Mouse (Mus musculus): Measurements from ENCODE around the gene Ehd2. TPM values are rescaled to one million over a fixed set of nuclear protein-coding genes. Genes with fewer than 3 reads are reported as not detected.

The Ehd2 gene
- polyA plus RNA-seq, 1 experiment: 4.6 TPM

DNA sequence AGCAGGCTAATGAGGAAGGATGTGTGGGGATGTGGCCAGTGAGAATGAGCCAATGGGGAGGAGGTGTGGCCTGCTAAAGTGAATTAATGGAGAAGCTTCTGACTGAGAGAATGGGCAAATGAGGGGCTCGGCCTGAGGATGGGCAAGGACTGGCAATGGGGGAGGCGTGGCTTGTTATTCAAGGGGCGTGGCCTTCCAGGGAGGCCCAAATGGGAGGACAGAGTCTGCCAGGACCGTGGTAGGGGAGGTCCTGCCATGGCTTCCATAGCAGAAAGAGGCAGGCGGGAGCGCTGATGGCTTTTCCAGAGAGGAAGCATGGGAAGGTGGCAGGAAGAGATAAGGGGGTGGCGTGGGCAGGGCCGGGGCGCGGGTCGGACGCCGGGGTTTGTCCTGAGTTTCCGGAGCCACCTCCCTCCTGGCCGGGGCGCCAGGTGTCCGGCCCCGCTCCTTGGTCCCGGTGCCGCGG is 12.4 kb downstream of the Ehd2 start:
- peak overlapping the region; percentile 62 for H3K9ac ChIP-seq (ENCODE audit: low read depth, poor library complexity, severe bottlenecking)
- H3K4me1 ChIP-seq (ENCODE audit: control insufficient read depth, insufficient read depth, low read length): peaks cover 5% of the 10 kb centered on the region
- no peaks in the 10 kb centered on the region for H3K27me3 ChIP-seq (ENCODE audit: control insufficient read depth, insufficient read depth, low read length, poor library complexity, severe bottlenecking)
- H3K27ac ChIP-seq (ENCODE audit: insufficient read depth, low read length): no peak overlapping the region
- H3K36me3 ChIP-seq (ENCODE audit: control insufficient read depth, insufficient read depth, low read length, poor library complexity, severe bottlenecking): no peaks in the 10 kb centered on the region
- H3K9me3 ChIP-seq (replicated peaks; ENCODE audit: control insufficient read depth, insufficient read depth, low read length, poor library complexity, severe bottlenecking): no peaks in the 10 kb centered on the region
- TF ChIP-seq CTCF (IDR thresholded peaks at IDR 0.05; ENCODE audit: low read depth, low read length): no peak
- TF ChIP-seq POLR2A (IDR thresholded peaks at IDR 0.05; ENCODE audit: insufficient read depth, low read length): peak; percentile 18
- H3K4me3 ChIP-seq (ENCODE audit: low read depth, low read length): peak overlapping the region; percentile 55

DNA sequence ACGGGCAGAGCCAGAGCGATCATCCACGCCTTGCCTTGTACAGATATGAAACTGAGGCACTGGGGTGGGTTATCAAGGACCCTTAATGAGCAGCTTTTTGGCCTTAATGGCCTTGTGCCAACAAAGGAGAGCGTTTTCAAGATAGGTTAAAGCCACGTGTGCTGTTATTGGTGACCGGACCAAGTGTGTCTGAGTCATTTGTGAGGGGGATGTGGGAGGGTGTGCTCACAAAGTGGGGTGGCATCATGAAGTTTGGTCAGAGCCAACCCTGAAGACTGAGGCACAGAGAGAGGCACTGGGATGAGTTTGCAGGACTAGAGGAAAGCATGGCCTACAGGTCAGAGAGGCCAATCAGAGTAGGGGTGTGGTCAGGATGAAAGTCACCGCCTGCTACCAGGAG is 12.9 kb downstream of the Ehd2 start:
- H3K27ac ChIP-seq (ENCODE audit: insufficient read depth, low read length): no peak overlapping the region
- H3K4me3 ChIP-seq (ENCODE audit: low read depth, low read length): no peak overlapping the region

DNA sequence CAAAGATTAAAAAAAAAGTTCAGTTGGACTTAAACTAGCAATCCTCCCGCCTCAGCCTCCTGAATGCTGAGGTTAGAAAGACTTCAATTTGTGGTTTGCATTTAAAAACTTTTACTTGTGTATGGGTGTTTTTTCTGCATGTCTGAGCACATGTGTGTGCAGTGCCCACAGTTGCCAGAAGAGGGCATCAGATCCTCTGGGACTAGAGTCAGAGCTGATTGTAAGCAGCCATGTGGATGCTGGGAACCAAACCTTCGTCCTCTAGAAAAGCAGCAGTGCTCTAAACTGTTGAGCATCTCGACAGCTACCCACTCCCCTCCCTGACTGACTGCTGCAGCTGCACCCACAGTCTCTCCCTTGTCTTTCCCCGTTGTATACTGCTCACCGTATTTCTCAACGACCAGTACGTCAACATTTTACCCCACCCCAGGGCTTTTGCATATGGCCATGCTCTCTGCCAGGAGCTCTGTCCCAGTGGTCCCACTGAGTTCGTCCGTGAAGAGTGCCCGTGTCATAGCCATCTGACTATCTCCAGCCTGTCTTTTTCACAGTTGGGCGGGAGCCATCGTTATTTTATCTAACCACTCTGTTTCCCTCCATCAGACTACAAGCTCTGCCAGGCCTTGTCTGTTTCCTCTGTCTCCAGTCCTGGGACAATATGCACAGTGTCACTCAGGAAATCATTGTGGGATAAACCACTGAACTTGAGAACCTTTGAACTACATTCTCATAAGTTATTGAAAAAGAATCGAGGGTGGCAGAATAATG is 13.9 kb downstream of the Ehd2 start:
- H3K4me1 ChIP-seq (ENCODE audit: control insufficient read depth, insufficient read depth, low read length): peaks cover 5% of the 10 kb centered on the region
- no peaks in the 10 kb centered on the region for H3K27me3 ChIP-seq (ENCODE audit: control insufficient read depth, insufficient read depth, low read length, poor library complexity, severe bottlenecking)
- H3K9me3 ChIP-seq (replicated peaks; ENCODE audit: control insufficient read depth, insufficient read depth, low read length, poor library complexity, severe bottlenecking): no peaks in the 10 kb centered on the region
- TF ChIP-seq CTCF (IDR thresholded peaks at IDR 0.05; ENCODE audit: low read depth, low read length) (peak; percentile 70), POLR2A (IDR thresholded peaks at IDR 0.05; ENCODE audit: insufficient read depth, low read length) (no peak)
- no peak overlapping the region for H3K9ac ChIP-seq (ENCODE audit: low read depth, poor library complexity, severe bottlenecking)
- no peak overlapping the region for H3K27ac ChIP-seq (ENCODE audit: insufficient read depth, low read length)
- no peaks in the 10 kb centered on the region for H3K36me3 ChIP-seq (ENCODE audit: control insufficient read depth, insufficient read depth, low read length, poor library complexity, severe bottlenecking)
- H3K4me3 ChIP-seq (ENCODE audit: low read depth, low read length): no peak overlapping the region

More for the DNA sequence above, 12.9 kb downstream of the Ehd2 start:
- Histone ChIP-seq H3K4me1 (ENCODE audit: control insufficient read depth, insufficient read depth, low read length) (peaks cover 5% of the 10 kb centered on the region), H3K9ac (ENCODE audit: low read depth, poor library complexity, severe bottlenecking) (no peak overlapping the region), H3K9me3 (replicated peaks; ENCODE audit: control insufficient read depth, insufficient read depth, low read length, poor library complexity, severe bottlenecking) (no peaks in the 10 kb centered on the region), H3K36me3 (ENCODE audit: control insufficient read depth, insufficient read depth, low read length, poor library complexity, severe bottlenecking) (no peaks in the 10 kb centered on the region), H3K27me3 (ENCODE audit: control insufficient read depth, insufficient read depth, low read length, poor library complexity, severe bottlenecking) (no peaks in the 10 kb centered on the region)
- TF ChIP-seq POLR2A (IDR thresholded peaks at IDR 0.05; ENCODE audit: insufficient read depth, low read length) (no peak), CTCF (IDR thresholded peaks at IDR 0.05; ENCODE audit: low read depth, low read length) (no peak), EP300 (IDR thresholded peaks at IDR 0.05; ENCODE audit: insufficient read depth, low read depth, low read length) (no peak)

DNA sequence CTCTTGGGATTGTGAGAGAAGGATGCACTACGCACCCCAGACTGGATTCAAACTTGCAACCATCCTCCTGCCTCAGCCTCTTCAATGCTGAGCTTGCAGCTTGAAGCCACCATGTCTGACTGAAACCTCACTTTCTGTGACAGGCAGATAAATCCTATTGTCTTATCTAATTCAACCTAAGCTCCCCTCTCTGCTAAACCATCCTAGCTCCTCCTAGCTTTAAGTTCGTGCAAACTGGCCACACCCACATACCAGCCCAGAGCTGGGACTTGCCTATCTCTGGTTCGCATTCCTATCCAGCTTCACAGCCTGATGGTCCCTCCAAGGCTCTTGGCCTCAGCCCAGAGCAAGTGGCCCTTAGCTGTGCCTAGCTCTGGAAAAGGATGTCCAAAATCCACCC is 15.0 kb downstream of the Ehd2 start:
- Histone ChIP-seq H3K27me3 (ENCODE audit: control insufficient read depth, insufficient read depth, low read length, poor library complexity, severe bottlenecking) (no peaks in the 10 kb centered on the region), H3K4me1 (ENCODE audit: control insufficient read depth, insufficient read depth, low read length) (peaks cover 5% of the 10 kb centered on the region), H3K27ac (ENCODE audit: insufficient read depth, low read length) (no peak overlapping the region), H3K9ac (ENCODE audit: low read depth, poor library complexity, severe bottlenecking) (no peak overlapping the region), H3K36me3 (ENCODE audit: control insufficient read depth, insufficient read depth, low read length, poor library complexity, severe bottlenecking) (no peaks in the 10 kb centered on the region), H3K4me3 (ENCODE audit: low read depth, low read length) (no peak overlapping the region), H3K9me3 (replicated peaks; ENCODE audit: control insufficient read depth, insufficient read depth, low read length, poor library complexity, severe bottlenecking) (no peaks in the 10 kb centered on the region)
- TF ChIP-seq CTCF (IDR thresholded peaks at IDR 0.05; ENCODE audit: low read depth, low read length): no peak
- TF ChIP-seq POLR2A (IDR thresholded peaks at IDR 0.05; ENCODE audit: insufficient read depth, low read length): no peak
- no peak for TF ChIP-seq EP300 (IDR thresholded peaks at IDR 0.05; ENCODE audit: insufficient read depth, low read depth, low read length)

DNA sequence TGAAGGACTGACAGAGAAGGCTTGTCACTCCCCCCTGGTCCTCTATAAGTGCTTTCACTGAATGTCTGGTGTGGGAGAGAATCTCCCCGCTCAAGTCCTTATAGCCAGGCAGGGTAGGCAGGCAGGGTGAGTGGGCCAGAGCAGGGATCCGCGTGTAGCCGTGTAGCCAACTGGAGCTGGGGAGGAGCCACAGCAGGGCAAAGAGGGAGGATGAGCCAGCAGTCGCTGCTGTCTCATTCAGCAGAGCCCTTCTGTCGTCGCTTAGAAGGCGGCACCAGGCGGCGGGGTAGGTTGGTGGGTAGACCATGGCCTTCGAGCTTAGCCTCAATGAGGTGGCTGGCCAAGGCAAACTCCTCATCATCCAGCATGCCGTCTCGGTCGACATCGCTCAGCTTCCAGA is 17.4 kb downstream of the Ehd2 start:
- H3K27ac ChIP-seq (ENCODE audit: insufficient read depth, low read length): no peak overlapping the region
- H3K27me3 ChIP-seq (ENCODE audit: control insufficient read depth, insufficient read depth, low read length, poor library complexity, severe bottlenecking): no peaks in the 10 kb centered on the region
- TF ChIP-seq EP300 (IDR thresholded peaks at IDR 0.05; ENCODE audit: insufficient read depth, low read depth, low read length): no peak
- TF ChIP-seq POLR2A (IDR thresholded peaks at IDR 0.05; ENCODE audit: insufficient read depth, low read length): no peak
- TF ChIP-seq CTCF (IDR thresholded peaks at IDR 0.05; ENCODE audit: low read depth, low read length): no peak
- no peak overlapping the region; the same call in 1 of the 2 replicates for H3K4me3 ChIP-seq (ENCODE audit: low read depth, low read length)
- H3K36me3 ChIP-seq (ENCODE audit: control insufficient read depth, insufficient read depth, low read length, poor library complexity, severe bottlenecking): no peaks in the 10 kb centered on the region
- peaks cover 5% of the 10 kb centered on the region for H3K4me1 ChIP-seq (ENCODE audit: control insufficient read depth, insufficient read depth, low read length)
- H3K9me3 ChIP-seq (replicated peaks; ENCODE audit: control insufficient read depth, insufficient read depth, low read length, poor library complexity, severe bottlenecking): no peaks in the 10 kb centered on the region
- H3K9ac ChIP-seq (ENCODE audit: low read depth, poor library complexity, severe bottlenecking): no peak overlapping the region

DNA sequence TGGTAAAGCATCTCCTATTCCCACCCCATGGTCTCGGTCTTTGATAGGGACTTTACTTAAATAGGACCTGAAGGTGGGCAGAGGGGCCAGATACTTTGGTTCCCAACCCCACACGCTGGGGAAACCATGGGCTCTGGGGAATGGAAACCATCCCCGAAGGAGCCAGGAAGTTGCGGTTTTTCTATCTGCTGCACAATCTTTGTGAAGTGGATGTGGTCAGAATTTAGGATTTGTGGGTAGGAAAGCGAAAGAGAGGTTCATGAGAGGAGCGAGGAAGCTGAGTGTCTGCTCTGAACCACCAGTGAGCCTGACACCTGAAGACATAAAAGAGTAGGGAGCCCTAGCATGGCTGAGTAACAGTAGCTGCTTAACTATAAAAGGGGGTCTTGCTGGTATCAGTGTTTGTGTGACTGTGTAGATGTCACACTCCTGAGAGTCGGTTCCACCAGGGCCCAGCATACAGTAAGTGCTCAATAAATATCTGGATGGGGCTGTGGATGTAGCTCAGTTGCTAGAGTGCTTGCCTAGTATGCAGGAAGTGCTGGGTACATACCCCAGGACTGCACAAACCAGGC is 18.1 kb downstream of the Ehd2 start:
- H3K27ac ChIP-seq (ENCODE audit: insufficient read depth, low read length): no peak overlapping the region
- H3K27me3 ChIP-seq (ENCODE audit: control insufficient read depth, insufficient read depth, low read length, poor library complexity, severe bottlenecking): no peaks in the 10 kb centered on the region
- no peaks in the 10 kb centered on the region for H3K9me3 ChIP-seq (replicated peaks; ENCODE audit: control insufficient read depth, insufficient read depth, low read length, poor library complexity, severe bottlenecking)
- H3K9ac ChIP-seq (ENCODE audit: low read depth, poor library complexity, severe bottlenecking): no peak overlapping the region
- H3K4me3 ChIP-seq (ENCODE audit: low read depth, low read length): no peak overlapping the region
- peaks cover 1% of the 10 kb centered on the region for H3K36me3 ChIP-seq (ENCODE audit: control insufficient read depth, insufficient read depth, low read length, poor library complexity, severe bottlenecking)
- no peak for TF ChIP-seq POLR2A (IDR thresholded peaks at IDR 0.05; ENCODE audit: insufficient read depth, low read length)
- no peak for TF ChIP-seq EP300 (IDR thresholded peaks at IDR 0.05; ENCODE audit: insufficient read depth, low read depth, low read length)
- TF ChIP-seq CTCF (IDR thresholded peaks at IDR 0.05; ENCODE audit: low read depth, low read length): no peak
- peaks cover 3% of the 10 kb centered on the region for H3K4me1 ChIP-seq (ENCODE audit: control insufficient read depth, insufficient read depth, low read length)

All from ES-Bruce4 (cell line).